Mouse (Mus musculus) heart, adult 10 weeks (tissue): ENCODE measurements around the gene Gm29106. TPM values are rescaled to one million over a fixed set of nuclear protein-coding genes. Genes with fewer than 3 reads are reported as not detected.

Experiments
- polyA plus RNA-seq: library from polyadenylated mRNA; stranded (reverse); fragments of 350-450 nt; fragmentation: Illumina TruSeq; extraction: RNeasy Lipid Tissue Mini Kit (QIAGEN cat#74804); gene quantifications from one replicate; pipeline ENCODE4 v1.2.3, GENCODE M21; 2014; ENCODE audit warnings: low read depth, low replicate concordance

The Gm29106 gene
- not detected for polyA plus RNA-seq

GRCm38 (mm10) chr1:118176242-118176641, at the start of gene Gm29106:
Gene Gm29106, plus strand, starts transcription at chr1:118176542.

Other genes starting within 250 kb of the Gm29106 start
- gene Gm28168, start 248.5 kb upstream of the Gm29106 start, polyA plus RNA-seq, result not detected
- gene Gm7145, start 210.6 kb upstream of the Gm29106 start, polyA plus RNA-seq, result not detected
- gene Tsn, start 135.2 kb downstream of the Gm29106 start, polyA plus RNA-seq, result 43.1 TPM
- 22.2 TPM for gene Nifk, start 145.3 kb downstream of the Gm29106 start, polyA plus RNA-seq
- 275 TPM for gene Clasp1, start 212.5 kb downstream of the Gm29106 start, polyA plus RNA-seq